Mouse (Mus musculus) stomach, postnatal 0 days (tissue): ENCODE data around the gene Il23r.

ENCODE experiments used
- CTCF ChIP-seq: IDR thresholded peaks from 2 replicates; pipeline ENCODE4 v1.5.1; 2016; ENCODE audit warnings: antibody characterized with exemption, low read depth, mild to moderate bottlenecking, moderate library complexity
- EP300 ChIP-seq: optimal IDR thresholded peaks from 2 replicates; pipeline ENCODE3; 2016; ENCODE audit warnings: antibody characterized with exemption

GRCm38 (mm10) chr6:67534191-67535004, 42.7 kb upstream of the Il23r start:
- TF ChIP-seq CTCF (no peak), EP300 (no peak)
